Mouse (Mus musculus) kidney, postnatal 36 days (tissue): Measurements from ENCODE around the gene Golm1.

Experiments
- DNase-seq, 2 experiments: peaks; one replicate each; pipeline ENCODE4 v3.0.0; 2021 to 2022; ENCODE audit warnings: mixed read lengths in 2 of 2

Golm1 gene

DNA sequence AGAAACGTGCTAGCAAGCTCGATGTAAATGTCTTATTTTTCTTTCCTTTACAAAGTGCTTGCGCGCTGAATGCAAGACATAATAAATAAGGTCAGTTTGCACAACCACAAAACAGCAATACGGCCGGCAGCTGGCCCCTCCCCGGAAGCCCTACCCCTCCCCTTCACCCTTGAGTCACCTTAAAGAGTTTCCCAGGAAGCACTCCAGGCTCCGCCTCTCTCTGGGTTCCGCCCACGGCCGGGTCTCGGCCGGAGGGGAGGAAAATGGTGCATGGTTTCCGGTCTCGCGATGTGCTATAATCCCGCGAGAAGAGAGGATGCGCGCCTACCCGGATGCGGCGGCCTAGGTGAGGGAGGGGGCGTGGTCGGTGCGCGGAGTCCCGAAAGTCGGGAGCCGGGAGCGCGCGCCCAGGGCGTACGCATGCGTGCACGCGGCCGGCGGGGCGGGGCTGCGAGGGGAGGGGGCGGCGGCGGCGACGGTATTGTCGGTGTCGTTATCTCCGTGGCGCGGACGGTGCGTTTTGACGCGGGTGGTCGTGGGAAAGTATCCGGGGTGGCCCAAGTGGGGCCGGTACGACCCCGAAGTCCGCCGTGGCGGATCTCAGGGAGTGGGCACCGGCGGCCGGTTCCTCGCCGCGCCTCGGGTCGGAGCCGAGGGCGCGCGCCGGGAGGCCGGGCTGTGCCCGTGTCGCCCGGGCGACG is 90.5 kb downstream of the Golm1 start, which contains the start of the genes Agtpbp1 and Naa35:
Gene Agtpbp1 (minus strand): TSS at position 281 of the 701 bp plus-strand sequence.
Gene Naa35 (plus strand): TSS at position 313 of the 701 bp plus-strand sequence.
- DNase-seq = peak; percentile 100
